In the genomic region with DNA sequence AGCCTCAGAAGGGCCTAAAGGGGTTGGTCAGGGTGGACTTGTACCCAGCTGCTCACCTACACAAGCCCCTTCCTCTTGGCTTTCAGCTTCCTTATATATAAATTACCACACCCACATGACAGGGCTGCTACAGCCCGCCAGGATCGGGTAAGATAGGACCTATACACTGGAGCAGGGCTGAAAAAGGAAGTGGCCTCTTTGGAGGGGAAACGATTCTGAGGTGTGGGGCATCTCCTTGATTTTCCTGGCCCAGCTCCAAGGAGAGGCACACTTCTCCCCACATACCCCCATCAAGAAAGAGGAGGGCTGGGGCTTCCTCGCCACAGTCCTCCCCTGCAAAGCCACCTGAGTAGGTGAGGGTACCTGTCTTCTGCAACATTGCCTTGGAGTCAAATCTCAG, we compare ENCODE assay signal across 8 mouse cellular contexts. TPM values are rescaled to one million over a fixed set of nuclear protein-coding genes. Genes with fewer than 3 reads are reported as not detected.
DNase-seq lines count a peak whose midpoint lies in the region; ATAC-seq lines count a peak whose summit lies in the region.

No protein-coding gene starts in this region.

- WGBS in heart, embryonic 12.5 days = 22% methylated on average over 4 of the region's 4 CpGs
- WGBS in hindbrain, embryonic 13.5 days = 59% methylated on average over 4 of the region's 4 CpGs
- 56% methylated on average over 4 of the region's 4 CpGs for WGBS in midbrain, embryonic 12.5 days

- no peak for DNase-seq in heart, postnatal 14 days
- DNase-seq in NIH3T3 (ENCODE audit: low read depth) = peak; percentile 38
- no peak for DNase-seq in right cerebral cortex, adult 2 months (ENCODE audit: low spot score in 2 of 2)

- H3K4me2 ChIP-seq in heart, embryonic 12.5 days = peak overlapping the region; percentile 73
- peak overlapping the region; percentile 65 for H3K4me2 ChIP-seq in hindbrain, embryonic 13.5 days
- peak overlapping the region; percentile 66 for H3K4me2 ChIP-seq in midbrain, embryonic 12.5 days (replicated peaks)

- H3K4me1 ChIP-seq in heart, embryonic 12.5 days (replicated peaks) = peaks cover 41% of the 10 kb centered on the region
- peaks cover 25% of the 10 kb centered on the region for H3K4me1 ChIP-seq in hindbrain, embryonic 13.5 days (replicated peaks)
- H3K4me1 ChIP-seq in midbrain, embryonic 12.5 days = peaks cover 22% of the 10 kb centered on the region

- peak overlapping the region; percentile 67 for H3K4me3 ChIP-seq in heart, embryonic 12.5 days
- peak overlapping the region; percentile 56 for H3K4me3 ChIP-seq in hindbrain, embryonic 13.5 days
- H3K4me3 ChIP-seq in midbrain, embryonic 12.5 days = peak overlapping the region; percentile 55

- H3K36me3 ChIP-seq in heart, embryonic 12.5 days = peaks cover 30% of the 10 kb centered on the region
- H3K36me3 ChIP-seq in hindbrain, embryonic 13.5 days = peaks cover 20% of the 10 kb centered on the region
- H3K36me3 ChIP-seq in midbrain, embryonic 12.5 days = peaks cover 23% of the 10 kb centered on the region

- peak overlapping the region; percentile 71; the same call in 1 of the 2 replicates for H3K27ac ChIP-seq in heart, embryonic 12.5 days (ENCODE audit: poor library complexity, severe bottlenecking)
- no peak overlapping the region for H3K27ac ChIP-seq in hindbrain, embryonic 13.5 days
- no peak overlapping the region for H3K27ac ChIP-seq in midbrain, embryonic 12.5 days (replicated peaks)

- no peak for ATAC-seq in heart, embryonic 12.5 days (ENCODE audit: insufficient number of reproducible peaks, low FRiP score)
- no peak for ATAC-seq in hindbrain, embryonic 13.5 days (ENCODE audit: low FRiP score)
- ATAC-seq in midbrain, embryonic 12.5 days (ENCODE audit: low FRiP score, low read depth) = no peak
- no peak; the same call in 1 of the 2 replicates for ATAC-seq in monocyte, adult 5-6 weeks (replicated peaks; ENCODE audit: insufficient number of reproducible peaks, low FRiP score, low TSS enrichment, poor library complexity, severe bottlenecking)
- ATAC-seq in megakaryocyte-erythroid progenitor cell, adult 5-6 weeks (replicated peaks; ENCODE audit: low FRiP score, low TSS enrichment, poor library complexity, severe bottlenecking) = no peak

- no peaks in the 10 kb centered on the region for H3K27me3 ChIP-seq in heart, embryonic 12.5 days (replicated peaks)
- peaks cover 24% of the 10 kb centered on the region for H3K27me3 ChIP-seq in hindbrain, embryonic 13.5 days
- H3K27me3 ChIP-seq in midbrain, embryonic 12.5 days = peaks cover 30% of the 10 kb centered on the region

- no peaks in the 10 kb centered on the region for H3K9me3 ChIP-seq in heart, embryonic 12.5 days (replicated peaks)
- H3K9me3 ChIP-seq in hindbrain, embryonic 13.5 days = no peaks in the 10 kb centered on the region
- H3K9me3 ChIP-seq in midbrain, embryonic 12.5 days = no peaks in the 10 kb centered on the region

- H3K9ac ChIP-seq in heart, embryonic 12.5 days = peak overlapping the region; percentile 73
- peak overlapping the region; percentile 78 for H3K9ac ChIP-seq in hindbrain, embryonic 13.5 days
- peak overlapping the region; percentile 55 for H3K9ac ChIP-seq in midbrain, embryonic 12.5 days (replicated peaks)

- intact Hi-C loops in heart, postnatal 14 days (cut with DNase I) = no loop called here

RNA-seq across cellular contexts. Expression of a gene that starts 0.8 kb away (rescaled TPM):
- 40.5 and 44.6 TPM in 2 replicates for polyA plus RNA-seq in heart, embryonic 12.5 days (2016; fragmentation: Nextera tagmentation; extraction: Ambion mirVana)
- 10 to 100 TPM; 28.9 to 33.4 TPM for total RNA-seq in heart, postnatal 14 days (2021)
- 29.3 and 30.2 TPM in 2 replicates for polyA plus RNA-seq in hindbrain, embryonic 13.5 days (2015; fragmentation: Nextera tagmentation; extraction: Ambion mirVana)
- 24.0 and 24.9 TPM in 2 replicates for polyA plus RNA-seq in midbrain, embryonic 12.5 days (2016; fragmentation: Nextera tagmentation; extraction: Ambion mirVana)
- 155 to 216 TPM (median 169 TPM) in 3 replicates for total RNA-seq in monocyte, adult 5-6 weeks (2017)
- 16.9 and 34.9 TPM in 2 replicates for total RNA-seq in megakaryocyte-erythroid progenitor cell, adult 5-6 weeks (2014; fragmentation: Nextera tagmentation)
- 17.9 and 24.4 TPM in 2 replicates for total RNA-seq in megakaryocyte-erythroid progenitor cell, adult 5-6 weeks (2017)

RNA-seq across cellular contexts. Expression of a gene that starts 0.9 kb away (rescaled TPM):
- polyA plus RNA-seq in heart, embryonic 12.5 days (2016; fragmentation: Nextera tagmentation; extraction: Ambion mirVana) = 9.8 and 9.9 TPM in 2 replicates
- total RNA-seq in heart, postnatal 14 days (2021) = 1 to 10 TPM; 2.0 to 2.3 TPM
- 1.9 and 2.3 TPM in 2 replicates for polyA plus RNA-seq in hindbrain, embryonic 13.5 days (2015; fragmentation: Nextera tagmentation; extraction: Ambion mirVana)
- polyA plus RNA-seq in midbrain, embryonic 12.5 days (2016; fragmentation: Nextera tagmentation; extraction: Ambion mirVana) = 3.3 and 4.1 TPM in 2 replicates
- 6.1 to 11.4 TPM (median 7.8 TPM) in 3 replicates for total RNA-seq in monocyte, adult 5-6 weeks (2017)
- 26.4 and 26.9 TPM in 2 replicates for total RNA-seq in megakaryocyte-erythroid progenitor cell, adult 5-6 weeks (2014; fragmentation: Nextera tagmentation)
- 21.3 and 24.9 TPM in 2 replicates for total RNA-seq in megakaryocyte-erythroid progenitor cell, adult 5-6 weeks (2017)

RNA-seq across cellular contexts. Expression of a gene that starts 0.9 kb away (rescaled TPM):
- polyA plus RNA-seq in heart, embryonic 12.5 days (2016; fragmentation: Nextera tagmentation; extraction: Ambion mirVana) = 299 and 309 TPM in 2 replicates
- total RNA-seq in heart, postnatal 14 days (2021) = 100 to 1,000 TPM; 197 to 205 TPM
- polyA plus RNA-seq in hindbrain, embryonic 13.5 days (2015; fragmentation: Nextera tagmentation; extraction: Ambion mirVana) = 348 and 365 TPM in 2 replicates
- polyA plus RNA-seq in midbrain, embryonic 12.5 days (2016; fragmentation: Nextera tagmentation; extraction: Ambion mirVana) = 248 and 261 TPM in 2 replicates
- total RNA-seq in monocyte, adult 5-6 weeks (2017) = 57.5 to 129 TPM (median 113 TPM) in 3 replicates
- 115 and 141 TPM in 2 replicates for total RNA-seq in megakaryocyte-erythroid progenitor cell, adult 5-6 weeks (2014; fragmentation: Nextera tagmentation)
- 40.8 and 61.0 TPM in 2 replicates for total RNA-seq in megakaryocyte-erythroid progenitor cell, adult 5-6 weeks (2017)

RNA-seq across cellular contexts. Expression of a gene that starts 16.2 kb away (rescaled TPM):
- polyA plus RNA-seq in heart, embryonic 12.5 days (2016; fragmentation: Nextera tagmentation; extraction: Ambion mirVana) = 475 and 496 TPM in 2 replicates
- 100 to 1,000 TPM; 577 to 610 TPM for total RNA-seq in heart, postnatal 14 days (2021)
- polyA plus RNA-seq in hindbrain, embryonic 13.5 days (2015; fragmentation: Nextera tagmentation; extraction: Ambion mirVana) = 363 and 382 TPM in 2 replicates
- polyA plus RNA-seq in midbrain, embryonic 12.5 days (2016; fragmentation: Nextera tagmentation; extraction: Ambion mirVana) = 277 and 315 TPM in 2 replicates
- 139 to 263 TPM (median 256 TPM) in 3 replicates for total RNA-seq in monocyte, adult 5-6 weeks (2017)
- 273 and 274 TPM in 2 replicates for total RNA-seq in megakaryocyte-erythroid progenitor cell, adult 5-6 weeks (2014; fragmentation: Nextera tagmentation)
- total RNA-seq in megakaryocyte-erythroid progenitor cell, adult 5-6 weeks (2017) = 71.1 and 145 TPM in 2 replicates

RNA-seq across cellular contexts. Expression of a gene that starts 39.1 kb away (rescaled TPM):
- polyA plus RNA-seq in heart, embryonic 12.5 days (2016; fragmentation: Nextera tagmentation; extraction: Ambion mirVana) = 0.35 and 0.66 TPM in 2 replicates
- not detected for total RNA-seq in heart, postnatal 14 days (2021)
- polyA plus RNA-seq in hindbrain, embryonic 13.5 days (2015; fragmentation: Nextera tagmentation; extraction: Ambion mirVana) = 0.16 and 0.18 TPM in 2 replicates
- 0.13 TPM in 1 of 2 replicates, not detected in the other for polyA plus RNA-seq in midbrain, embryonic 12.5 days (2016; fragmentation: Nextera tagmentation; extraction: Ambion mirVana)
- not detected in 3 replicates for total RNA-seq in monocyte, adult 5-6 weeks (2017)
- total RNA-seq in megakaryocyte-erythroid progenitor cell, adult 5-6 weeks (2014; fragmentation: Nextera tagmentation) = 0.77 TPM in 1 of 2 replicates, not detected in the other
- not detected in 2 replicates for total RNA-seq in megakaryocyte-erythroid progenitor cell, adult 5-6 weeks (2017)
